Mouse (Mus musculus): ENCODE results near the gene Fam84b. TPM values are rescaled to one million over a fixed set of nuclear protein-coding genes. Genes with fewer than 3 reads are reported as not detected.

Gene Fam84b
- total RNA-seq, 2 experiments from 2014 or later, result 11.7 to 12.0 TPM

Other genes with a start within 250 kb of the Fam84b start
- gene A1bg, start 69.2 kb upstream of the Fam84b start, total RNA-seq (2021), result not detected